Mouse (Mus musculus) natural killer cell, adult 2 months (primary cell): ENCODE measurements around the gene Sv2a.

Experiments used
- DNase-seq, 2 experiments: peaks; one replicate each; pipeline ENCODE4 v3.0.0; 2022; ENCODE audit warnings: low spot score in 2 of 2

The Sv2a gene

GRCm38 (mm10) chr3:96243921-96244572 lies 63.1 kb downstream of the Sv2a start:
- no peak for DNase-seq
